Mouse (Mus musculus) hindbrain, embryonic 15.5 days (tissue): Measurements from ENCODE around the gene Olfr464. TPM values are rescaled to one million over a fixed set of nuclear protein-coding genes. Genes with fewer than 3 reads are reported as not detected.

Source experiments
- polyA plus RNA-seq: library from polyadenylated mRNA; unstranded; fragments of >200 nt; fragmentation: Nextera tagmentation; extraction: Ambion mirVana; gene quantifications from 2 replicates; pipeline ENCODE4 v1.2.1, GENCODE M21; 2015

Gene Olfr464
- polyA plus RNA-seq, 1 experiment from 2014 or later: 0.13 TPM

Other genes starting within 250 kb of the Olfr464 start
- gene Supt4a, start 183.4 kb downstream of the Olfr464 start, polyA plus RNA-seq: 130 and 137 TPM in 2 replicates
- gene Tspoap1, start 160.4 kb downstream of the Olfr464 start, polyA plus RNA-seq: 43.6 and 50.4 TPM in 2 replicates
- gene Mpo, start 127.4 kb downstream of the Olfr464 start, polyA plus RNA-seq: 0.21 TPM in 2 replicates
- 2.2 and 2.8 TPM in 2 replicates for gene Lpo, start 92.7 kb downstream of the Olfr464 start, polyA plus RNA-seq
- 10.5 and 12.3 TPM in 2 replicates for gene Mks1, start 67.8 kb downstream of the Olfr464 start, polyA plus RNA-seq
- 0.25 and 0.69 TPM in 2 replicates for gene Epx, start 45.4 kb downstream of the Olfr464 start, polyA plus RNA-seq
- gene Olfr462, start 28.7 kb downstream of the Olfr464 start, polyA plus RNA-seq: not detected in 2 replicates
- not detected in 2 replicates for gene Olfr463, start 23.6 kb downstream of the Olfr464 start, polyA plus RNA-seq
- gene Dynll2, start 66.6 kb upstream of the Olfr464 start, polyA plus RNA-seq: 66.8 TPM in 2 replicates
- 215 and 220 TPM in 2 replicates for gene Srsf1, start 126.4 kb upstream of the Olfr464 start, polyA plus RNA-seq
- 41.8 and 43.9 TPM in 2 replicates for gene Vezf1, start 147.3 kb upstream of the Olfr464 start, polyA plus RNA-seq
- 46.3 and 49.7 TPM in 2 replicates for gene Cuedc1, start 177.1 kb upstream of the Olfr464 start, polyA plus RNA-seq